Mouse (Mus musculus): ENCODE data around the gene Setd3. TPM values are rescaled to one million over a fixed set of nuclear protein-coding genes. Genes with fewer than 3 reads are reported as not detected.

The Setd3 gene
- polyA plus RNA-seq, 1 experiment from 2014 or later: 90.8 TPM

GRCm38 (mm10) chr12:108132450-108133070 lies 46.6 kb downstream of the Setd3 start:
- Histone ChIP-seq H3K4me3 (ENCODE audit: low read length) (no peak overlapping the region), H3K9me3 (ENCODE audit: control insufficient read depth, low read length) (no peaks in the 10 kb centered on the region), H3K36me3 (ENCODE audit: control insufficient read depth, insufficient read depth, low read length) (peaks cover 25% of the 10 kb centered on the region), H3K27ac (ENCODE audit: low read length) (no peak overlapping the region), H3K4me2 (ENCODE audit: low read depth, low read length) (no peak overlapping the region), H3K27me3 (replicated peaks; ENCODE audit: control insufficient read depth, insufficient read depth, low read length) (no peaks in the 10 kb centered on the region), H3K4me1 (ENCODE audit: control insufficient read depth, insufficient read depth, low read length) (no peaks in the 10 kb centered on the region), H3K9ac (ENCODE audit: low read depth, low read length) (no peak overlapping the region)
- ATAC-seq: no peak
- WGBS: 90% methylated on average over 8 of the region's 8 CpGs

DNA sequence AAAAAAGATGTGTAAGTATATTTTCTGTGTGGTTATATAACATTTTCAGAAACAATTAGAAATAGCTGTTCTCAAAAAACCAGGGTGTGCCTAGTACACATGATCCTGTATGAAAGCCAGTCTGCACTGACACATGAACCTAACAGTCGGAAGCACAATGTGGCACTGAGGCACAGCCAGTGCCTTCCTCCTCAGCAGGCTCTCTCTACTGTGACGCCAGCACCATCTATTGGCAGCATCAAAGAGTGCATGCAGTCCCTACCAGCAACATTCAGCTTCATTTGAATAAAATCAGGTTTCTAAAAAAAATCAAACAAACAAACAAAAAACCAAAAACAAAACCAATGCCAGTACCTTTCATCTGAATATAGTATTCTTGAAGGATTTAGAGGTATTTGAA lies 57.8 kb downstream of the Setd3 start:
- peak; percentile 74 for ATAC-seq
- Histone ChIP-seq H3K4me2 (ENCODE audit: low read depth, low read length) (no peak overlapping the region), H3K4me1 (ENCODE audit: control insufficient read depth, insufficient read depth, low read length) (peaks cover 6% of the 10 kb centered on the region), H3K36me3 (ENCODE audit: control insufficient read depth, insufficient read depth, low read length) (0 out of 2 replicates have a peak, but pooled peaks cover 2% of the 10 kb centered on the region), H3K9ac (ENCODE audit: low read depth, low read length) (no peak overlapping the region), H3K27ac (ENCODE audit: low read length) (no peak overlapping the region), H3K4me3 (ENCODE audit: low read length) (no peak overlapping the region), H3K9me3 (ENCODE audit: control insufficient read depth, low read length) (no peaks in the 10 kb centered on the region), H3K27me3 (replicated peaks; ENCODE audit: control insufficient read depth, insufficient read depth, low read length) (no peaks in the 10 kb centered on the region)
- 9% methylated on average over 2 of the region's 2 CpGs for WGBS

DNA sequence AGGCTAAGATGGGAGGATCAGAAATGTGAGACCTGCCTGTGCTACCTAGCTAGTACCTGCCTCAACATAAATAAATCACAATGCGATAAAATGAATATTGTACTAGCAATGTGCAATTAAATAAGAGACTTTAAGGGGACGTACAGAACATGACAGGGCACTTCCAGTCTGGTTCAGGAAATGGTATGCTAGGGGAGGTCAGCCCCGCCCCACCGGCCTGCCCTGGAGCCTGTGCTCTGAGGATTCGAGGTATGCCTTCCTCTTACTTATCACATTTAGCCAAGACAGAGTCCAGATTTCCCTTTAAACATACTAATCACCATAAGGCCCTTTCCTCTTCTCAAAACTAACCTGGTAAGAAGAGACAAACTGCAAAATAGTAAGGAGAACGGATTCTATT lies 58.7 kb downstream of the Setd3 start:
- no peak overlapping the region for H3K27ac ChIP-seq (ENCODE audit: low read length)
- H3K4me3 ChIP-seq (ENCODE audit: low read length): no peak overlapping the region
- H3K9ac ChIP-seq (ENCODE audit: low read depth, low read length): no peak overlapping the region
- peaks cover 6% of the 10 kb centered on the region for H3K4me1 ChIP-seq (ENCODE audit: control insufficient read depth, insufficient read depth, low read length)
- peak; percentile 84 for ATAC-seq
- 63% methylated on average over 6 of the region's 6 CpGs for WGBS
- no peak overlapping the region for H3K4me2 ChIP-seq (ENCODE audit: low read depth, low read length)
- no peaks in the 10 kb centered on the region for H3K9me3 ChIP-seq (ENCODE audit: control insufficient read depth, low read length)
- H3K27me3 ChIP-seq (replicated peaks; ENCODE audit: control insufficient read depth, insufficient read depth, low read length): no peaks in the 10 kb centered on the region
- H3K36me3 ChIP-seq (ENCODE audit: control insufficient read depth, insufficient read depth, low read length): 0 out of 2 replicates have a peak, but pooled peaks cover 2% of the 10 kb centered on the region

DNA sequence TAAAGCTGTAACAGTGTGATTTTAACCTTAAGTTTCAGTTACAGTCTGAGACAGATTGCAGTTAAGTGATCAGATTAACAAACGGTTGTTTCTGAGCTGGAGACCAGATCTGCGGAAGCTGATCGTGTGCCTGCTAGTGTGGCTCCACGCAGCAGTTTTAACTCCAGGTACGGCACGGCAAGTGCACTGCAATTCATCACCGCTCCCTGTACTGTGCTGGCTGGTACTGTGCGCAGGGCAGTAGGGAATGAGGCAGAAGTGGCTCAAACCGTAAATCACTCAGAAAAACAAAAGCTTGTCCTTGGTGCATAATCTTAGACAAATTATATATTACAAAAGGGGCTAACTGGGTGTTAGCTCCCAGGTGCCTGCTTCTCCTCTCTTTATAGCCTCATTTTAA lies 59.2 kb downstream of the Setd3 start:
- peak; percentile 57 for ATAC-seq
- Histone ChIP-seq H3K4me3 (ENCODE audit: low read length) (no peak overlapping the region), H3K4me2 (ENCODE audit: low read depth, low read length) (no peak overlapping the region), H3K9me3 (ENCODE audit: control insufficient read depth, low read length) (no peaks in the 10 kb centered on the region), H3K27ac (ENCODE audit: low read length) (no peak overlapping the region), H3K9ac (ENCODE audit: low read depth, low read length) (no peak overlapping the region), H3K4me1 (ENCODE audit: control insufficient read depth, insufficient read depth, low read length) (peaks cover 6% of the 10 kb centered on the region), H3K27me3 (replicated peaks; ENCODE audit: control insufficient read depth, insufficient read depth, low read length) (no peaks in the 10 kb centered on the region), H3K36me3 (ENCODE audit: control insufficient read depth, insufficient read depth, low read length) (0 out of 2 replicates have a peak, but pooled peaks cover 2% of the 10 kb centered on the region)
- WGBS: 46% methylated on average over 9 of the region's 9 CpGs

- 63% methylated on average over 19 of the region's 19 CpGs for WGBS
- Histone ChIP-seq H3K36me3 (ENCODE audit: control insufficient read depth, insufficient read depth, low read length) (0 out of 2 replicates have a peak, but pooled peaks cover 2% of the 10 kb centered on the region), H3K9me3 (ENCODE audit: control insufficient read depth, low read length) (no peaks in the 10 kb centered on the region), H3K4me1 (ENCODE audit: control insufficient read depth, insufficient read depth, low read length) (peaks cover 6% of the 10 kb centered on the region), H3K4me2 (ENCODE audit: low read depth, low read length) (no peak overlapping the region), H3K27me3 (replicated peaks; ENCODE audit: control insufficient read depth, insufficient read depth, low read length) (no peaks in the 10 kb centered on the region), H3K27ac (ENCODE audit: low read length) (no peak overlapping the region), H3K9ac (ENCODE audit: low read depth, low read length) (no peak overlapping the region), H3K4me3 (ENCODE audit: low read length) (no peak overlapping the region)
- no peak for ATAC-seq
Measured at GRCm38 (mm10) chr12:108118902-108119531, 60.1 kb downstream of the Setd3 start.

GRCm38 (mm10) chr12:108118503-108118901 lies 60.6 kb downstream of the Setd3 start:
- ATAC-seq: no peak
- Histone ChIP-seq H3K27me3 (replicated peaks; ENCODE audit: control insufficient read depth, insufficient read depth, low read length) (no peaks in the 10 kb centered on the region), H3K27ac (ENCODE audit: low read length) (no peak overlapping the region), H3K4me1 (ENCODE audit: control insufficient read depth, insufficient read depth, low read length) (peaks cover 6% of the 10 kb centered on the region), H3K9me3 (ENCODE audit: control insufficient read depth, low read length) (no peaks in the 10 kb centered on the region), H3K36me3 (ENCODE audit: control insufficient read depth, insufficient read depth, low read length) (0 out of 2 replicates have a peak, but pooled peaks cover 2% of the 10 kb centered on the region), H3K9ac (ENCODE audit: low read depth, low read length) (no peak overlapping the region), H3K4me2 (ENCODE audit: low read depth, low read length) (no peak overlapping the region), H3K4me3 (ENCODE audit: low read length) (no peak overlapping the region)
- 69% methylated on average over 10 of the region's 10 CpGs for WGBS

- Histone ChIP-seq H3K4me1 (ENCODE audit: control insufficient read depth, insufficient read depth, low read length) (no peaks in the 10 kb centered on the region; the same call in 1 of the 2 replicates), H3K4me2 (ENCODE audit: low read depth, low read length) (peak overlapping the region; percentile 18; the same call in 1 of the 2 replicates), H3K27me3 (replicated peaks; ENCODE audit: control insufficient read depth, insufficient read depth, low read length) (no peaks in the 10 kb centered on the region), H3K36me3 (ENCODE audit: control insufficient read depth, insufficient read depth, low read length) (no peaks in the 10 kb centered on the region), H3K9me3 (ENCODE audit: control insufficient read depth, low read length) (no peaks in the 10 kb centered on the region), H3K9ac (ENCODE audit: low read depth, low read length) (no peak overlapping the region), H3K4me3 (ENCODE audit: low read length) (no peak overlapping the region), H3K27ac (ENCODE audit: low read length) (peak overlapping the region; percentile 90)
- peak; percentile 71 for ATAC-seq
- 65% methylated on average over 12 of the region's 12 CpGs for WGBS
Measured at GRCm38 (mm10) chr12:108111191-108111590, 67.9 kb downstream of the Setd3 start.

DNA sequence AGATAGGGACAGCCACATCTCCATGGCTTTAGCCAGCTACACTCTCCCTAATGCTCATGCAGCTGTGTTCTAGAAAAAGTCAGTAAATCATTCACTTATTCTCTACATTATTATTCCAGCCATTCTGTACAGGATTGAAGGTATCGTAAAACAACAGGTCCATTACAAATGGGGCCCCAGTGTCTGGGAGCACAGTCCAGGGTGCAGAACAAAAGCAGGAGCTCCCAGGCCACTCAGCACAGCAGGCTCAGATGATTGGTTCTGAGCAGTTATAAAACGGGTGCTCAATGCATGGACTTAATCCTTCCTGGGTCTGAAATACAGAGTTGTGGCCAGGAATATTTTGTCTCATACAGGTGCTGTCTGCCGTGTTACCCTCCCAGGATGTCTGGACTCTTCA lies 68.4 kb downstream of the Setd3 start:
- Histone ChIP-seq H3K9me3 (ENCODE audit: control insufficient read depth, low read length) (no peaks in the 10 kb centered on the region), H3K36me3 (ENCODE audit: control insufficient read depth, insufficient read depth, low read length) (peaks cover 4% of the 10 kb centered on the region; the same call in 1 of the 2 replicates), H3K27me3 (replicated peaks; ENCODE audit: control insufficient read depth, insufficient read depth, low read length) (no peaks in the 10 kb centered on the region), H3K4me3 (ENCODE audit: low read length) (no peak overlapping the region), H3K4me2 (ENCODE audit: low read depth, low read length) (peak overlapping the region; percentile 18; the same call in 1 of the 2 replicates), H3K9ac (ENCODE audit: low read depth, low read length) (no peak overlapping the region), H3K27ac (ENCODE audit: low read length) (peak overlapping the region; percentile 90), H3K4me1 (ENCODE audit: control insufficient read depth, insufficient read depth, low read length) (no peaks in the 10 kb centered on the region; the same call in 1 of the 2 replicates)
- WGBS: 50% methylated on average over 3 of the region's 3 CpGs
- peak; percentile 98 for ATAC-seq

DNA sequence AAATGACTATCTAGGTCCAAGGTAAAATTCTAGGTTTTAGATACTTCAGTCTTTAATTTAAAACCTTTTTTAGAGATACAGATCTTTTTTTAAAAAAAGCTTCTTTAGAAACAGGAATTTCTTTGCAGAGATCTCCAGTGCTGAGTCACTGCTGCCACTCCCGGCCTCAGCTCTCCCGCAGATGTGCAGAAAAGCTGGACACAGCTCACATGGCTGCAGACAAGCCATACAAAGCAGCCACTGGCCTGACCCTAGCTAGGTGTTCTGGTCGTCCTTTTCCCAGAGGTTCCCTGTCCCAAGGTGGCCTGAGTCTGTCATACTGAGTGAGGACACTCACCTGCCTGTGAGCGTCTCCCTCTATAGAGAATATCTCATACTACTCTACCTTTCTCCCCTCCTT lies 69.4 kb downstream of the Setd3 start:
- Histone ChIP-seq H3K36me3 (ENCODE audit: control insufficient read depth, insufficient read depth, low read length) (peaks cover 5% of the 10 kb centered on the region; the same call in 1 of the 2 replicates), H3K4me3 (ENCODE audit: low read length) (no peak overlapping the region), H3K4me2 (ENCODE audit: low read depth, low read length) (0 out of 2 replicates have a peak overlapping the region, but pooled peaks have one; percentile 13), H3K4me1 (ENCODE audit: control insufficient read depth, insufficient read depth, low read length) (no peaks in the 10 kb centered on the region; the same call in 1 of the 2 replicates), H3K9me3 (ENCODE audit: control insufficient read depth, low read length) (no peaks in the 10 kb centered on the region), H3K9ac (ENCODE audit: low read depth, low read length) (no peak overlapping the region), H3K27me3 (replicated peaks; ENCODE audit: control insufficient read depth, insufficient read depth, low read length) (no peaks in the 10 kb centered on the region), H3K27ac (ENCODE audit: low read length) (peak overlapping the region; percentile 85)
- 57% methylated on average over 4 of the region's 4 CpGs for WGBS
- peak; percentile 16; the same call in 1 of the 2 replicates for ATAC-seq
